Mouse (Mus musculus) WW6 (cell line): ENCODE results near the gene Arl16.

Source experiments
- DNase-seq: peaks from one replicate; pipeline ENCODE4 v3.0.0-alpha.2; 2013; ENCODE audit warnings: low read depth, low spot score

The Arl16 gene

GRCm38 (mm10) chr11:120453306-120453705, 14.1 kb downstream of the Arl16 start, which contains the start of gene Pde6g:
Gene Pde6g (minus strand): TSS chr11:120453500.
- no peak for DNase-seq

DNA sequence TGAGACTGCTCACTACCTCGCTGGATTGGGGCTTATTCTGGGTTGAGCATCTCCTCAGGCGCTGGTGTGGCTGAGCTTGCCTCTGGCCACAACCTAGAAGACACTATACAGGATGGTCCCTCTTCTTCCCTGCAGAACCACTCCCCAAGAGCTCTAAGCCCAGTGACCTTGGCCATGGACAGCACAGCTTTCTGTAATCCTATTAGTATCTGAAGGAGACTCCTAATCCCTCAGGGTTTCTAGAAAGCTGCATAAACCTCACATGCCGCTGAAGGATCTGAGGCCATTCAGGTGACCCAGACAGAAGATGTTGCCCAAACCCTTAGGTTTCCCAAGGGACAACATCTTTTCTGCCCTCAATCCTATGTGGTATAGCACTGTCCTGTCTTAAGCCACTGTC, 15.2 kb downstream of the Arl16 start:
- no peak for DNase-seq

- DNase-seq, result no peak
These were observed 20.2 kb downstream of the Arl16 start for GRCm38 (mm10) chr11:120447179-120447578.

- DNase-seq, result no peak
These were observed 21.9 kb downstream of the Arl16 start for GRCm38 (mm10) chr11:120445475-120445874.

DNA sequence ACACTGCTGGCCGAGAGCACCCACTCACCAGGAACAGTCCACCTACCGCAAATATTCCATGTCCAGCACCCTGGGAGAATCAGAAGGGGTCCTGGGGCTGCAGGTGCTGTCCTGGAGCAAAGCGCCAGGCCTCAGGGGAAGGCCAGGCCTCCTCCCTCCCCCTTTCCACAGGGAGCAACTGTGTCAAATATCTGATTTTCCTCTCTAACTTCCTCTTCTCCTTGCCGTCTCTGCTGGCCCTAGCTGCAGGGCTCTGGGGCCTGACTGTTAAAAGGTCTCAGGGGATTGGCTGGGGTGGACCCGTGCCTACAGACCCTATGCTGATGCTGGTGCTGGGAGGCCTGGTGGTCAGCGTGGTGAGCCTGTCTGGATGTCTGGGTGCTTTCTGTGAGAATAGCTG, 23.3 kb downstream of the Arl16 start:
- DNase-seq, result no peak

DNA sequence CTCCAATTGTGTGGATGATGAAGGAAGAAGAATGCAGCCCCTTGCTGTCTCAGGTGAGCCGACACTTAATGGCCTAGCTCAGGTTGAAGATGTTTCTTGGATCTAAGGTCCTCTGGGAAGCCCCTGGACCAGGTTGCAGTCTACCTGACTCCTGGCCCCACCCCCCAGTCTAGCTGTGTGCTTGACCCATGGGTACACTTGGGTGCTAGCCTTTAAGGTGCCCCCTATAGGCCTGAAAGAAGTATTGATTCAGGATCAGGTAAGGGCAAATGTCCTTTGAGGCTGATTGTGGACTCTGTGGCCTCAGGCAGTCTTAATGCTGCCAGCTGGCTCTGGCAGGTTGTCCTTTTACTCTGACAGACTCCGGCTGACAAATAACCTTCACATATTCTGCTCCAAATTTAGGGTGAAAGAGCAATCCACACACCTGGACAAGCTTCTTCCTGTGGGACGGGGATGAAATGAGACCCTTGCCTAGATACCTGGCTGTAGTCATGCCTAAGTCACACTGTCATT, 24.6 kb downstream of the Arl16 start:
- DNase-seq, result no peak

- no peak for DNase-seq
These were observed 25.1 kb downstream of the Arl16 start, which contains the start of gene Tspan10 for GRCm38 (mm10) chr11:120442344-120442743. Gene Tspan10 (plus strand): TSS chr11:120442644.

GRCm38 (mm10) chr11:120437857-120438385, 29.5 kb downstream of the Arl16 start:
- no peak for DNase-seq

DNA sequence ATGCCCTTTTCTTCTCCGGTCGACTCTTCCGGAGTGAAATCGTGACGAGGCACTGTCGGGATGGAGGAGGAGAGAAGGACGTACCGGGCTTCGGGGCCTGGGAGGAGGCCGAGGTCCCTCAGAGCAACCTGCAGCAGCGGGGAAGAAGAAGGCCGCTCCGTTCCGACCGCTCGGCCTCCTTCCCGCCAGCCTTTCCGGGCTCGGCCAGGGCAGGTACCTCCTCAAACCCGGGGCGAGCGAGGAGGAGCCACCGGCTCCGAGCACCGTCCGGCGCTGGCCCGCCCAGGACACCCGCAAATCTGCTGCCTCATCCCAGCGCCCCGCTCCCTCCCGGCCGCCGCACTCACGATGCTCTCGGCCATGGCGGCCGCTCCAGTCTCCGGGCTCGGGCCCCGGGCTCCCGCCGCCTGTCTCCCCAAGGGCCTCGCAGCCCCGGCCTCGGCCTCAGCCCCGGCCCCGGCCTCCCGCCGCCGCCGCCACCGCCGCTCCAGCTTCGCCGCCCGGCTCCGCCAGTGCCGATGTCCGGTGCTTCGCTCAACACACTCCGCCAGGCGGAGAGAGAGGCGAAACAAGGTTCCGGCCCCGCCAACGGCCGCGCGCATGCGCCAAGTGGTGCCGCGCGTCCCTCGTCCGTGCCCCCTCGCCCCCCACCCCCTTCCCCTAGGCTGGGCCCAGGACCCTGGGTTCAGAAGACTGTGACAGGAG, 30.1 kb downstream of the Arl16 start, which contains the start of gene Nploc4:
TSS of gene Nploc4 (minus strand) at position 557 of the 705 bp plus-strand sequence.
- DNase-seq, result peak; percentile 71

DNA sequence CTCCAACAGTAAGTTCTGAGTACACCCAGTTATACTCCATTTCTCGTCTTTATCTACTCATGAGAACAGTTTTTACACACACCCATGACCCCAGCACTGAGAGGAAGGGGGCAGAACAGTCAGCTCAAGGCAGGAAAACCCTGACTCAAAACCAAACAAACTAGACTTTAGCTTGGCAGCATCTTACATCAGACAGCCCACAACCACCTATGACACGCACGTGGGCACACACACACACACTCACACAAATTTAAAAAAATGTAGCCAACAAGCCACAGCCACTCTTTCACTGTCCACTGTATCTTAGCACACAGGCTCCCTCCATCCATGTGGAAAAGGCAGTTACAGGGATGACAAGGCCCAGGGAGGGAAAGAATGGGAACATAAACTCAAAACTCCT, 40.7 kb downstream of the Arl16 start:
- DNase-seq, result no peak

GRCm38 (mm10) chr11:120423569-120424295, 43.7 kb downstream of the Arl16 start:
- DNase-seq, result peak; percentile 76

GRCm38 (mm10) chr11:120422651-120423568, 44.5 kb downstream of the Arl16 start:
- no peak for DNase-seq

DNA sequence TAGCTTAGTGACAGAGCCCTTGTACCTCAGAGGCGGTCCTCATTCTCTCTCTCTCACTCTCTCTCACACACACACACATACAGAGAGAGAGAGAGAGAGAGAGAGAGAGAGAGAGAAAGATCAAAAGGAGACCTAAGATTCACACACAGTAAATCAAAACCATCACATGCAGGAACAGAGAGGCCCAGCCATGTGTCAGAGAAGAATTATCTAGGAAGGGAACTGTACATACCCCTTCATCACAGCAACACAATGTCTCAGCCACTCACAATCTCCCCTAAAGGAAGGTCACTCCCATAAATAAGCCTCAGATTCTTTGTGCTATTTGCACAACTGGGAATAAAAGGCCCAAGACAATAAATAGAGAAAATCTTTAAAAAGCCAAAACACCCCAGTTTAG, 48.8 kb downstream of the Arl16 start:
- no peak for DNase-seq

- no peak for DNase-seq
These were observed 49.6 kb downstream of the Arl16 start for GRCm38 (mm10) chr11:120417852-120418251.
